8 mouse cellular contexts compared by ENCODE assay signal in genomic region chr17:13699716-13700115, GRCm38 (mm10).
DNase-seq lines count a peak whose midpoint lies in the region; ATAC-seq lines count a peak whose summit lies in the region.

No protein-coding gene starts in this region.

- H3K27ac ChIP-seq in heart, embryonic 15.5 days = peak overlapping the region; percentile 85
- 0 out of 2 replicates have a peak overlapping the region, but pooled peaks have one; percentile 38 for H3K27ac ChIP-seq in midbrain, embryonic 15.5 days

- peak; percentile 35 for DNase-seq in gastrocnemius, adult 18-20 months (ENCODE audit: low spot score)
- no peak for DNase-seq in gastrocnemius, postnatal 4 days (ENCODE audit: low spot score in 2 of 2)
- peak; percentile 55 for DNase-seq in kidney, postnatal 10 days
- DNase-seq in cerebellum, adult 18-20 months = no peak
- DNase-seq in right cerebral cortex, adult 18-20 months = no peak
- no peak for DNase-seq in T-cell, adult 2 months (ENCODE audit: low spot score)

- H3K36me3 ChIP-seq in heart, embryonic 15.5 days = no peaks in the 10 kb centered on the region
- H3K36me3 ChIP-seq in midbrain, embryonic 15.5 days (replicated peaks) = no peaks in the 10 kb centered on the region

- H3K9ac ChIP-seq in heart, embryonic 15.5 days = no peak overlapping the region
- H3K9ac ChIP-seq in midbrain, embryonic 15.5 days = no peak overlapping the region

- no peaks in the 10 kb centered on the region for H3K9me3 ChIP-seq in heart, embryonic 15.5 days (replicated peaks)
- H3K9me3 ChIP-seq in midbrain, embryonic 15.5 days = no peaks in the 10 kb centered on the region

- no peaks in the 10 kb centered on the region for H3K27me3 ChIP-seq in heart, embryonic 15.5 days
- no peaks in the 10 kb centered on the region for H3K27me3 ChIP-seq in midbrain, embryonic 15.5 days (replicated peaks)

- ATAC-seq in heart, embryonic 15.5 days (replicated peaks; ENCODE audit: insufficient number of reproducible peaks, insufficient read depth, low FRiP score, low read depth) = peak; percentile 60
- ATAC-seq in midbrain, embryonic 15.5 days (replicated peaks) = no peak

- H3K4me3 ChIP-seq in heart, embryonic 15.5 days = no peak overlapping the region
- no peak overlapping the region for H3K4me3 ChIP-seq in midbrain, embryonic 15.5 days

- H3K4me2 ChIP-seq in heart, embryonic 15.5 days = 0 out of 2 replicates have a peak overlapping the region, but pooled peaks have one; percentile 10
- H3K4me2 ChIP-seq in midbrain, embryonic 15.5 days = no peak overlapping the region

- WGBS in heart, embryonic 15.5 days = 47% methylated on average over 7 of the region's 7 CpGs
- 71% methylated on average over 7 of the region's 7 CpGs for WGBS in midbrain, embryonic 15.5 days

- peaks cover 29% of the 10 kb centered on the region for H3K4me1 ChIP-seq in heart, embryonic 15.5 days (replicated peaks)
- peaks cover 9% of the 10 kb centered on the region for H3K4me1 ChIP-seq in midbrain, embryonic 15.5 days

Comparison
In these comparisons a context has a peak if more than half of its experiments do, and no peak if none do; other contexts are left out.
1. DNase-seq: peak in gastrocnemius, adult 18-20 months (single experiment) and kidney, postnatal 10 days (single experiment); none in gastrocnemius, postnatal 4 days (0 of 2), cerebellum, adult 18-20 months (0 of 2), right cerebral cortex, adult 18-20 months (single experiment) and T-cell, adult 2 months (single experiment).